Mouse (Mus musculus) CD4-positive, CD25-positive, alpha-beta regulatory T cell, adult 2 months (primary cell): ENCODE measurements around the gene Sirt4.

Experiments used
- DNase-seq: peaks from one replicate; pipeline ENCODE4 v3.0.0-alpha.2; 2012; ENCODE audit warnings: low read depth, low spot score

The Sirt4 gene

GRCm38 (mm10) chr5:115434853-115435754 is 49.4 kb downstream of the Sirt4 start:
- no peak for DNase-seq

GRCm38 (mm10) chr5:115434280-115434852 is 50.2 kb downstream of the Sirt4 start:
- no peak for DNase-seq

GRCm38 (mm10) chr5:115433191-115433590 is 51.3 kb downstream of the Sirt4 start:
- no peak for DNase-seq

GRCm38 (mm10) chr5:115432395-115432794 is 52.1 kb downstream of the Sirt4 start:
- no peak for DNase-seq

- no peak for DNase-seq
These were observed 52.6 kb downstream of the Sirt4 start for GRCm38 (mm10) chr5:115431898-115432259.

GRCm38 (mm10) chr5:115431061-115431897 is 53.2 kb downstream of the Sirt4 start:
- DNase-seq: no peak

- no peak for DNase-seq
These were observed 54.2 kb downstream of the Sirt4 start for GRCm38 (mm10) chr5:115430187-115430960.

GRCm38 (mm10) chr5:115429359-115430186 is 55.0 kb downstream of the Sirt4 start, which contains the start of gene Msi1:
Gene Msi1, plus strand, starts transcription at chr5:115429599.
- no peak for DNase-seq

- DNase-seq: no peak
These were observed 55.6 kb downstream of the Sirt4 start for GRCm38 (mm10) chr5:115428831-115429358.
